Mouse (Mus musculus): ENCODE results near the gene Ubl4a. TPM values are rescaled to one million over a fixed set of nuclear protein-coding genes. Genes with fewer than 3 reads are reported as not detected.
"Not testable (repeated sequence)": the region's sequence is repeated elsewhere in the genome, so short reads cannot be mapped to it uniquely, and the experiment has no call there.

Gene Ubl4a
- 62.2 and 68.2 TPM in 2 replicates for polyA plus RNA-seq (2015; fragmentation: Nextera tagmentation; extraction: Ambion mirVana)

GRCm38 (mm10) chrX:74372888-74373549 lies at the start of gene Ubl4a, which contains the start of gene Slc10a3:
Gene Ubl4a (minus strand): TSS chrX:74373218.
Gene Slc10a3 (minus strand): TSS chrX:74373349.
- no peaks in the 10 kb centered on the region for H3K9me3 ChIP-seq
- peak within 1 kb of the TSS; percentile 48 for H3K4me3 ChIP-seq
- no peak within 1 kb of the TSS for H3K27ac ChIP-seq
- H3K9ac ChIP-seq, result peak within 1 kb of the TSS; percentile 66
- H3K36me3 ChIP-seq, result peaks cover 9% of the 10 kb centered on the region; the same call in 1 of the 2 replicates
- peaks cover 6% of the 10 kb centered on the region; the same call in 1 of the 2 replicates for H3K4me1 ChIP-seq
- WGBS, result 21% methylated on average over 32 of the region's 32 CpGs
- peak within 1 kb of the TSS; percentile 64 for H3K4me2 ChIP-seq (replicated peaks)
- peak; percentile 94 for ATAC-seq (ENCODE audit: low FRiP score, low read depth)
- no peaks in the 10 kb centered on the region for H3K27me3 ChIP-seq

GRCm38 (mm10) chrX:74413377-74413776 lies 40.4 kb upstream of the Ubl4a start:
- Histone ChIP-seq H3K36me3 (peaks cover 4% of the 10 kb centered on the region; the same call in 1 of the 2 replicates), H3K9me3 (no peaks in the 10 kb centered on the region), H3K27me3 (no peaks in the 10 kb centered on the region), H3K4me1 (no peaks in the 10 kb centered on the region), H3K4me3 (no peak overlapping the region), H3K9ac (no peak overlapping the region), H3K27ac (no peak overlapping the region), H3K4me2 (replicated peaks) (no peak overlapping the region)
- ATAC-seq (ENCODE audit: low FRiP score, low read depth), result peak; percentile 28; the same call in 1 of the 2 replicates

- Histone ChIP-seq H3K27ac (no peak overlapping the region), H3K4me1 (no peaks in the 10 kb centered on the region), H3K4me2 (replicated peaks) (no peak overlapping the region), H3K9ac (no peak overlapping the region), H3K27me3 (no peaks in the 10 kb centered on the region), H3K9me3 (no peaks in the 10 kb centered on the region), H3K36me3 (peaks cover 4% of the 10 kb centered on the region; the same call in 1 of the 2 replicates), H3K4me3 (no peak overlapping the region)
- no peak for ATAC-seq (ENCODE audit: low FRiP score, low read depth)
- WGBS, result 51% methylated on average over 2 of the region's 2 CpGs
These were observed 35.3 kb upstream of the Ubl4a start for GRCm38 (mm10) chrX:74408340-74408739.

GRCm38 (mm10) chrX:74400136-74400535 lies 27.1 kb upstream of the Ubl4a start:
- Histone ChIP-seq H3K36me3 (no peaks in the 10 kb centered on the region), H3K4me1 (no peaks in the 10 kb centered on the region), H3K27me3 (no peaks in the 10 kb centered on the region), H3K4me2 (replicated peaks) (no peak overlapping the region), H3K4me3 (no peak overlapping the region), H3K9ac (no peak overlapping the region), H3K9me3 (no peaks in the 10 kb centered on the region), H3K27ac (no peak overlapping the region)
- no peak for ATAC-seq (ENCODE audit: low FRiP score, low read depth)
- 83% methylated on average over 3 of the region's 3 CpGs for WGBS

- H3K4me1 ChIP-seq, result peaks cover 6% of the 10 kb centered on the region; the same call in 1 of the 2 replicates
- H3K27ac ChIP-seq, result peak within 1 kb of the TSS; percentile 87
- peak; percentile 100 for ATAC-seq (ENCODE audit: low FRiP score, low read depth)
- H3K4me2 ChIP-seq (replicated peaks), result peak within 1 kb of the TSS; percentile 66
- H3K4me3 ChIP-seq, result peak within 1 kb of the TSS; percentile 56
- peak within 1 kb of the TSS; percentile 79 for H3K9ac ChIP-seq
- peaks cover 3% of the 10 kb centered on the region; the same call in 1 of the 2 replicates for H3K36me3 ChIP-seq
- WGBS, result 10% methylated on average over 28 of the region's 30 CpGs
- H3K27me3 ChIP-seq, result no peaks in the 10 kb centered on the region
- H3K9me3 ChIP-seq, result no peaks in the 10 kb centered on the region
These were observed 19.8 kb upstream of the Ubl4a start, which contains the start of the genes Fam3a and Ikbkg for GRCm38 (mm10) chrX:74392535-74393443. Gene Fam3a (minus strand): TSS chrX:74393272. Gene Ikbkg (plus strand): TSS chrX:74393290.

GRCm38 (mm10) chrX:74388153-74388552 lies 15.1 kb upstream of the Ubl4a start:
- H3K9me3 ChIP-seq, result no peaks in the 10 kb centered on the region
- no peak for ATAC-seq (ENCODE audit: low FRiP score, low read depth)
- H3K4me2 ChIP-seq (replicated peaks), result no peak overlapping the region
- no peak overlapping the region for H3K4me3 ChIP-seq
- peaks cover 34% of the 10 kb centered on the region for H3K36me3 ChIP-seq
- no peak overlapping the region for H3K9ac ChIP-seq
- H3K27me3 ChIP-seq, result no peaks in the 10 kb centered on the region
- peaks cover 6% of the 10 kb centered on the region; the same call in 1 of the 2 replicates for H3K4me1 ChIP-seq
- H3K27ac ChIP-seq, result no peak overlapping the region

- H3K4me2 ChIP-seq (replicated peaks), result no peak overlapping the region
- no peaks in the 10 kb centered on the region for H3K9me3 ChIP-seq
- peaks cover 31% of the 10 kb centered on the region for H3K36me3 ChIP-seq
- no peak overlapping the region for H3K4me3 ChIP-seq
- H3K9ac ChIP-seq, result no peak overlapping the region
- H3K4me1 ChIP-seq, result no peaks in the 10 kb centered on the region
- H3K27me3 ChIP-seq, result no peaks in the 10 kb centered on the region
- H3K27ac ChIP-seq, result no peak overlapping the region
- 56% methylated on average over 2 of the region's 2 CpGs for WGBS
- ATAC-seq (ENCODE audit: low FRiP score, low read depth), result no peak
These were observed 11.4 kb upstream of the Ubl4a start for GRCm38 (mm10) chrX:74384451-74384850.

GRCm38 (mm10) chrX:74368209-74368909 lies 4.7 kb downstream of the Ubl4a start:
- Histone ChIP-seq H3K9ac (peak overlapping the region; percentile 81), H3K36me3 (peaks cover 12% of the 10 kb centered on the region; the same call in 1 of the 2 replicates), H3K27me3 (no peaks in the 10 kb centered on the region), H3K27ac (peak overlapping the region; percentile 75), H3K4me3 (peak overlapping the region; percentile 61), H3K4me2 (replicated peaks) (peak overlapping the region; percentile 70), H3K9me3 (no peaks in the 10 kb centered on the region), H3K4me1 (peaks cover 12% of the 10 kb centered on the region)
- peak; percentile 75 for ATAC-seq (ENCODE audit: low FRiP score, low read depth)
- WGBS, result 23% methylated on average over 31 of the region's 49 CpGs

GRCm38 (mm10) chrX:74367512-74367911 lies 5.5 kb downstream of the Ubl4a start:
- Histone ChIP-seq H3K27ac (no peak overlapping the region), H3K9ac (peak overlapping the region; percentile 81), H3K4me1 (peaks cover 11% of the 10 kb centered on the region), H3K36me3 (peaks cover 12% of the 10 kb centered on the region; the same call in 1 of the 2 replicates), H3K9me3 (no peaks in the 10 kb centered on the region), H3K4me3 (peak overlapping the region; percentile 61), H3K4me2 (replicated peaks) (peak overlapping the region; percentile 70), H3K27me3 (no peaks in the 10 kb centered on the region)
- ATAC-seq (ENCODE audit: low FRiP score, low read depth), result no peak
- WGBS, result 64% methylated on average over 10 of the region's 10 CpGs

- WGBS, result 42% methylated on average over 11 of the region's 11 CpGs
- no peaks in the 10 kb centered on the region for H3K9me3 ChIP-seq
- no peak for ATAC-seq (ENCODE audit: low FRiP score, low read depth)
These were observed 13.8 kb downstream of the Ubl4a start for GRCm38 (mm10) chrX:74359171-74359570.

GRCm38 (mm10) chrX:74357069-74357468 lies 15.9 kb downstream of the Ubl4a start:
- not testable (repeated sequence) for H3K4me2 ChIP-seq (replicated peaks); H3K9ac ChIP-seq; H3K4me3 ChIP-seq; H3K27me3 ChIP-seq; H3K36me3 ChIP-seq; ATAC-seq (ENCODE audit: low FRiP score, low read depth); H3K4me1 ChIP-seq; H3K27ac ChIP-seq; H3K9me3 ChIP-seq
- WGBS, result 82% methylated on average over 3 of the region's 3 CpGs

More at GRCm38 (mm10) chrX:74359171-74359570, 13.8 kb downstream of the Ubl4a start:
- Histone ChIP-seq H3K36me3 (no peaks in the 10 kb centered on the region), H3K4me2 (replicated peaks) (no peak overlapping the region), H3K4me3 (no peak overlapping the region), H3K4me1 (no peaks in the 10 kb centered on the region), H3K27me3 (no peaks in the 10 kb centered on the region), H3K27ac (no peak overlapping the region), H3K9ac (no peak overlapping the region)

All from limb, embryonic 13.5 days (tissue).